ENCODE assay signal across 14 mouse cellular contexts in the genomic region with DNA sequence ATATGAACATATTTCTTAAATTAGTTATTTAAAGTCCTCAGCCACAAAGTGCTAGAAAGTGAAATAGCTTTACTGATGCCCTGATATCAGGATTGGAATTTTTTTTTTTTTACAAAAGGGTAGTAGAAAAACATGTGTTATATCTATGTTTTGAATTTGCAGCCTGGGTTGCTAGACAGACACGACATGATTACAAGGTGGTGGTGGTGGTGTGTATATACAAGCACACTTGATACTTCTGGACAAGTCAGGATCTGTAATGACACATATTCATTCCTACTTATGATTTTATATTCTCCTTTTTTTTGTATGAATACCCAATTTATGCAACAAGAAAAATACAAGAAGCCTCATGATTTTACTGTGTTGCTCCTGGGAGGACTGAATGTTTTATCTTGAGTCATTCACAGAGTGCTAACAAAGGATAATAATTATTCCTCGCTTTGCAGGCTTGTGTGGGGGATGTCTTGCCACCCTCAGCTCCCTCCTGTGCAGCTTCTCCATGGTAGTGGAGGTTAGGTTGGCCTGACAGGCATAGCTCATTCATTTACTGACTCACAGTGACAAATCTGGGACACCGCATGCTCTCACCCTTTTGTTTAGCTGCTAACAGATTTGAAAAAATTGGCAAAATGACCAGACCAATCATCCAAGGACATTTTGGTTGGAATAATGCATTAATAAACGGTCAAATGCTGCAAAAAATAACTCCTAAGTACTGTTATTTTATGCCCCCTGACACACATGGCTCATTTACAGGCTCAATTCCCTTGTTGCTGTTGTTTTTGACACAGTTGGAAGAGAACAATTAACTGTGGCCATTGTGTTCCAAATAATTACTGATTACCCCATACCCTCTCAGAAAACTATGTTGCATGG.
DNase-seq lines count a peak whose midpoint lies in the region; ATAC-seq and TF ChIP-seq lines count a peak whose summit lies in the region.
"Had no signal": no experiment of that assay in that cellular context is flagged by ENCODE, and none has a peak within 500 bp of the region (broad histone marks: within the 10 kb centered on the region; RNA-seq: fewer than 3 reads in every experiment).

No protein-coding gene starts in this region.

- H3K9ac ChIP-seq in stomach, postnatal 0 days (ENCODE audit: low read length), result no peak overlapping the region
- H3K9ac ChIP-seq: heart, embryonic 15.5 days; liver, embryonic 12.5 days; neural tube, embryonic 13.5 days had no signal

- H3K4me3 ChIP-seq in stomach, postnatal 0 days (ENCODE audit: low read depth, low read length), result no peak overlapping the region
- H3K4me3 ChIP-seq: heart, embryonic 15.5 days; liver, embryonic 12.5 days; neural tube, embryonic 13.5 days had no signal

- 56% methylated on average over 4 of the region's 4 CpGs for WGBS in stomach, postnatal 0 days

- ATAC-seq in inflammation-experienced regulatory T-cells, adult 6 months, result no peak
- ATAC-seq in stomach, postnatal 0 days (ENCODE audit: low FRiP score, low TSS enrichment), result no peak
- ATAC-seq: hindbrain, embryonic 16.5 days; liver, embryonic 12.5 days; lung, postnatal 0 days had no signal

- peak; percentile 8 for DNase-seq in cerebellum, adult 9-11 months
- DNase-seq in cerebellum, adult 11-12 months, result no peak
- peak; percentile 2 for DNase-seq in left cerebral cortex, postnatal 4 days
- no peak for DNase-seq in left cerebral cortex, adult 11 months (ENCODE audit: low spot score)
- DNase-seq in brain, embryonic 18.5 days (ENCODE audit: low read depth, low spot score), result peak; percentile 16
- DNase-seq in retina, embryonic 14.5 days (ENCODE audit: low spot score), result peak; percentile 79
- DNase-seq in stomach, postnatal 0 days (ENCODE audit: low spot score), result no peak

- H3K9me3 ChIP-seq in stomach, postnatal 0 days (ENCODE audit: control insufficient read depth, low read length), result no peaks in the 10 kb centered on the region
- H3K9me3 ChIP-seq: G1E; heart, embryonic 15.5 days; neural tube, embryonic 13.5 days had no signal

- H3K27ac ChIP-seq in stomach, postnatal 0 days (replicated peaks), result no peak overlapping the region
- H3K27ac ChIP-seq: heart, embryonic 15.5 days; liver, embryonic 12.5 days; neural tube, embryonic 13.5 days had no signal

- intact Hi-C loops in left cerebral cortex, postnatal 4 days (cut with DNase I), result no loop called here

- no peaks in the 10 kb centered on the region for H3K36me3 ChIP-seq in stomach, postnatal 0 days (ENCODE audit: control insufficient read depth, insufficient read depth, low read length)
- H3K36me3 ChIP-seq: G1E; heart, embryonic 15.5 days; liver, embryonic 12.5 days; neural tube, embryonic 13.5 days had no signal

- no peak for TF ChIP-seq CTCF in stomach, postnatal 0 days (IDR thresholded peaks at IDR 0.05; ENCODE audit: low read depth)

- TF ChIP-seq EP300 in stomach, postnatal 0 days (optimal IDR thresholded peaks at IDR 0.05), result no peak

- H3K4me1 ChIP-seq in stomach, postnatal 0 days (replicated peaks; ENCODE audit: control insufficient read depth, insufficient read depth), result no peaks in the 10 kb centered on the region
- H3K4me1 ChIP-seq: heart, embryonic 15.5 days; liver, embryonic 12.5 days had no signal

- H3K4me2 ChIP-seq in stomach, postnatal 0 days (replicated peaks; ENCODE audit: low read depth), result no peak overlapping the region
- H3K4me2 ChIP-seq: heart, embryonic 15.5 days; liver, embryonic 12.5 days; neural tube, embryonic 13.5 days had no signal

- no peaks in the 10 kb centered on the region for H3K27me3 ChIP-seq in stomach, postnatal 0 days (ENCODE audit: control insufficient read depth, insufficient read depth, low read length)
- H3K27me3 ChIP-seq: heart, embryonic 15.5 days; liver, embryonic 12.5 days; neural tube, embryonic 13.5 days had no signal

Comparison
In these comparisons a context has a peak if more than half of its experiments do, and no peak if none do; other contexts are left out.
1. DNase-seq: peak in cerebellum, adult 9-11 months (single experiment), left cerebral cortex, postnatal 4 days (single experiment), brain, embryonic 18.5 days (single experiment) and retina, embryonic 14.5 days (single experiment); none in cerebellum, adult 11-12 months (single experiment), left cerebral cortex, adult 11 months (single experiment) and stomach, postnatal 0 days (single experiment).